Mouse (Mus musculus) E14TG2a.4 (cell line): Measurements from ENCODE around the gene Wdhd1.

ENCODE experiments used
- CTCF ChIP-seq: conservative IDR thresholded peaks from 2 replicates; pipeline ENCODE4 v1.5.1; 2014; ENCODE audit warnings: low read length
- POU5F1 ChIP-seq: IDR thresholded peaks from 2 replicates; pipeline ENCODE4 v1.6.1; 2014; ENCODE audit warnings: low read length, borderline replicate concordance

DNA sequence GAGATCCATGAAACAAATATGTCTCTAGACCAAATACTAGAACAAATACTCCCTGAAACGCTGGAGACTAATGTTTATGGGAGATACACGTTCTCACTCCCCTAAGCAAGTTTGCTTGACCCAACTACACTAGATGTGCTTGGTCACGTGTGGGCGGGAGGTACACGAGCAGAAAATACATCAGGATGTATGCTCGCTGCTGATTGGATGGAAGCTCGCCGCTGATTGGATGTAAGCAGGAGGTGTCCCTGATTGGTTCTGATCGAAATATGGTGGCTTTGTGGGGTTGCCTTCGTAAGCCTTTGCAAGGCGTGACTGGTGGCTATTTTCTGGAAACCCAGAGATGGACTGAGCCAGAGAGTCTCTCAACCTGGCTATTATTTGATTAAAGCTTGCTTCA, 55.1 kb downstream of the Wdhd1 start:
- TF ChIP-seq CTCF (no peak), POU5F1 (no peak)
